In the genomic region with DNA sequence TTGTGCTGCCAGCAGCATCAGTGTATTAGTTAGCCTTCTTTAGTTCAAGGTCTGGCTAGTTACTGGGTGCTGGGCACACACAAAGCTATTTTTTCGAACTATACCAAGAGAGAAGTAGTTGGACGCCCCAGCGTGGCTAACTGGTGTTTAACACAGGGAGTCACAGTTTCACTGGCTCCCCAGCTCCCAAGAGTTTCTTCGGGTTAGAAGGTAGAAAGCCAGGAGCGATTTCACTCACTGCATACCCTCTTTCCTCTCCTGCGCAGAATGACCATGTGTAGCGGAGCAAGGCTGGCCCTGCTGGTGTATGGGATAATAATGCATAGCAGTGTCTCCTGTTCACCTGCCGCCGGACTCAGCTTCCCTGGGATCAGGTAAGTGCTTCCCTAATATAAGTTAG, we compare ENCODE assay signal across 15 mouse cellular contexts. TPM values are rescaled to one million over a fixed set of nuclear protein-coding genes. Genes with fewer than 3 reads are reported as not detected.
A peak's percentile ranks its signal among the peaks of the same experiment; 100 is the strongest.
DNase-seq lines count a peak whose midpoint lies in the region; ATAC-seq lines count a peak whose summit lies in the region.
"Had no signal": no experiment of that assay in that cellular context is flagged by ENCODE, and none has a peak within 500 bp of the region (broad histone marks: within the 10 kb centered on the region; RNA-seq: fewer than 3 reads in every experiment).

No protein-coding gene starts in this region.

- H3K36me3 ChIP-seq in forebrain, embryonic 13.5 days (ENCODE audit: poor library complexity, severe bottlenecking), result no peaks in the 10 kb centered on the region
- no peaks in the 10 kb centered on the region for H3K36me3 ChIP-seq in limb, embryonic 11.5 days (ENCODE audit: control insufficient read depth, insufficient read depth, low read length)
- no peaks in the 10 kb centered on the region for H3K36me3 ChIP-seq in neural tube, embryonic 12.5 days
- H3K36me3 ChIP-seq: embryonic facial prominence, embryonic 15.5 days; lung, embryonic 15.5 days had no signal

- peak; percentile 15 for DNase-seq in retina, postnatal 1 day
- no peak for DNase-seq in retina, embryonic 14.5 days (ENCODE audit: low spot score)
- DNase-seq in limb, embryonic 11.5 days (ENCODE audit: low spot score), result peak; percentile 25
- DNase-seq in lung, adult 18-20 months, result no peak
- no peak for DNase-seq in testis, postnatal 14 days (ENCODE audit: low spot score)
- no peak for DNase-seq in spleen, adult 12 weeks (ENCODE audit: low spot score)
- DNase-seq: gastrocnemius, postnatal 25 days; heart, postnatal 10 days had no signal

- H3K27ac ChIP-seq in forebrain, embryonic 13.5 days, result no peak overlapping the region
- H3K27ac ChIP-seq in limb, embryonic 11.5 days (replicated peaks; ENCODE audit: low read depth, low read length), result no peak overlapping the region
- no peak overlapping the region for H3K27ac ChIP-seq in neural tube, embryonic 12.5 days
- H3K27ac ChIP-seq: embryonic facial prominence, embryonic 15.5 days; lung, embryonic 15.5 days had no signal

- H3K4me1 ChIP-seq in forebrain, embryonic 13.5 days, result peaks cover 47% of the 10 kb centered on the region
- H3K4me1 ChIP-seq in limb, embryonic 11.5 days (ENCODE audit: control insufficient read depth, insufficient read depth, low read length), result peaks cover 9% of the 10 kb centered on the region; the same call in 1 of the 2 replicates
- peaks cover 21% of the 10 kb centered on the region for H3K4me1 ChIP-seq in neural tube, embryonic 12.5 days

- H3K27me3 ChIP-seq in forebrain, embryonic 13.5 days, result peaks cover 81% of the 10 kb centered on the region
- H3K27me3 ChIP-seq in limb, embryonic 11.5 days (ENCODE audit: control insufficient read depth, insufficient read depth, low read length), result peaks cover 61% of the 10 kb centered on the region
- peaks cover 63% of the 10 kb centered on the region for H3K27me3 ChIP-seq in neural tube, embryonic 12.5 days (replicated peaks)
- H3K27me3 ChIP-seq: CH12.LX had no signal

- peak overlapping the region; percentile 73 for H3K4me2 ChIP-seq in forebrain, embryonic 13.5 days
- no peak overlapping the region for H3K4me2 ChIP-seq in limb, embryonic 11.5 days (ENCODE audit: low read depth, severe bottlenecking)
- peak overlapping the region; percentile 65 for H3K4me2 ChIP-seq in neural tube, embryonic 12.5 days (replicated peaks)

- peak overlapping the region; percentile 45 for H3K4me3 ChIP-seq in forebrain, embryonic 13.5 days
- H3K4me3 ChIP-seq in limb, embryonic 11.5 days (ENCODE audit: low read depth, low read length), result no peak overlapping the region
- H3K4me3 ChIP-seq in neural tube, embryonic 12.5 days, result peak overlapping the region; percentile 32

- no peaks in the 10 kb centered on the region for H3K9me3 ChIP-seq in forebrain, embryonic 13.5 days (replicated peaks)
- no peaks in the 10 kb centered on the region for H3K9me3 ChIP-seq in limb, embryonic 11.5 days (ENCODE audit: control insufficient read depth, low read length)
- H3K9me3 ChIP-seq in neural tube, embryonic 12.5 days, result no peaks in the 10 kb centered on the region
- H3K9me3 ChIP-seq: embryonic facial prominence, embryonic 15.5 days; lung, embryonic 15.5 days had no signal

- WGBS in forebrain, embryonic 13.5 days, result 2% methylated on average over 9 of the region's 9 CpGs
- 3% methylated on average over 9 of the region's 9 CpGs for WGBS in limb, embryonic 11.5 days
- whole genome bisulfite sequencing in neural tube, embryonic 12.5 days, result under 1% methylated on average over 9 of the region's 9 CpGs

- ATAC-seq in forebrain, embryonic 13.5 days, result no peak
- no peak for ATAC-seq in limb, embryonic 11.5 days (ENCODE audit: insufficient number of reproducible peaks, low FRiP score, low TSS enrichment, low read depth)
- no peak for ATAC-seq in neural tube, embryonic 12.5 days (ENCODE audit: low FRiP score, low read depth)

- peak overlapping the region; percentile 45 for H3K9ac ChIP-seq in forebrain, embryonic 13.5 days
- H3K9ac ChIP-seq in limb, embryonic 11.5 days (ENCODE audit: low read length), result no peak overlapping the region
- H3K9ac ChIP-seq in neural tube, embryonic 12.5 days, result peak overlapping the region; percentile 44
- H3K9ac ChIP-seq: embryonic facial prominence, embryonic 15.5 days; lung, embryonic 15.5 days had no signal

RNA-seq across cellular contexts. Expression of gene Adcyap1, which starts 0.9 kb away (rescaled TPM):
- polyA plus RNA-seq in forebrain, embryonic 13.5 days (2015; fragmentation: Nextera tagmentation; extraction: Ambion mirVana), result 8.8 TPM in 2 replicates
- polyA plus RNA-seq in limb, embryonic 11.5 days (2014; fragmentation: Nextera tagmentation; extraction: Ambion mirVana), result 0.09 and 0.44 TPM in 2 replicates
- polyA plus RNA-seq in neural tube, embryonic 12.5 days (2016; fragmentation: Nextera tagmentation; extraction: Ambion mirVana), result 19.0 and 23.3 TPM in 2 replicates
- polyA plus RNA-seq: kidney, embryonic 16.5 days; small intestine, adult 2 months had no signal

Comparison
In these comparisons a context has a peak if more than half of its experiments do, and no peak if none do; other contexts are left out.
1. DNase-seq: peak in retina, postnatal 1 day (single experiment) and limb, embryonic 11.5 days (single experiment); none in retina, embryonic 14.5 days (single experiment), lung, adult 18-20 months (0 of 2), testis, postnatal 14 days (single experiment) and spleen, adult 12 weeks (single experiment).